Mouse (Mus musculus): ENCODE measurements around the gene Ptpn7. TPM values are rescaled to one million over a fixed set of nuclear protein-coding genes. Genes with fewer than 3 reads are reported as not detected.
"Not testable (repeated sequence)": the region's sequence is repeated elsewhere in the genome, so short reads cannot be mapped to it uniquely, and the experiment has no call there.

Ptpn7 gene
- polyA plus RNA-seq, 1 experiment from 2014 or later: 0.36 TPM

- peaks cover 7% of the 10 kb centered on the region for H3K4me1 ChIP-seq
- H3K4me3 ChIP-seq (replicated peaks): no peak overlapping the region
- H3K27me3 ChIP-seq (replicated peaks): peaks cover 46% of the 10 kb centered on the region
- no peak overlapping the region for H3K4me2 ChIP-seq
- WGBS: 57% methylated on average over 7 of the region's 7 CpGs
- H3K36me3 ChIP-seq: no peaks in the 10 kb centered on the region
- no peak overlapping the region for H3K9ac ChIP-seq (replicated peaks)
- no peak for ATAC-seq (ENCODE audit: low FRiP score)
- H3K9me3 ChIP-seq (replicated peaks): no peaks in the 10 kb centered on the region
- H3K27ac ChIP-seq (replicated peaks): no peak overlapping the region
Measured at GRCm38 (mm10) chr1:135100400-135100799, 32.1 kb upstream of the Ptpn7 start.

- Histone ChIP-seq H3K4me1 (peaks cover 12% of the 10 kb centered on the region), H3K27ac (replicated peaks) (no peak within 1 kb of the TSS), H3K4me3 (replicated peaks) (peak within 1 kb of the TSS; percentile 37), H3K27me3 (replicated peaks) (peaks cover 65% of the 10 kb centered on the region), H3K4me2 (peak within 1 kb of the TSS; percentile 74), H3K9me3 (replicated peaks) (no peaks in the 10 kb centered on the region), H3K9ac (replicated peaks) (peak within 1 kb of the TSS; percentile 29; the same call in 1 of the 2 replicates), H3K36me3 (no peaks in the 10 kb centered on the region)
- WGBS: 0% methylated on average over 22 of the region's 40 CpGs
- no peak for ATAC-seq (ENCODE audit: low FRiP score)
Measured at GRCm38 (mm10) chr1:135105124-135105523, 27.4 kb upstream of the Ptpn7 start, which contains the start of gene Lgr6. Lgr6 (minus strand) TSS chr1:135105276.

- Histone ChIP-seq H3K9ac (replicated peaks) (no peak overlapping the region), H3K27ac (replicated peaks) (no peak overlapping the region), H3K4me2 (0 out of 2 replicates have a peak overlapping the region, but pooled peaks have one; percentile 74), H3K9me3 (replicated peaks) (no peaks in the 10 kb centered on the region), H3K36me3 (no peaks in the 10 kb centered on the region), H3K4me3 (replicated peaks) (no peak overlapping the region), H3K4me1 (peaks cover 12% of the 10 kb centered on the region), H3K27me3 (replicated peaks) (peaks cover 62% of the 10 kb centered on the region)
- no peak; the same call in 1 of the 2 replicates for ATAC-seq (ENCODE audit: low FRiP score)
- 1% methylated on average over 8 of the region's 8 CpGs for WGBS
Measured at GRCm38 (mm10) chr1:135105951-135106350, 26.5 kb upstream of the Ptpn7 start.

GRCm38 (mm10) chr1:135108611-135109010, 23.9 kb upstream of the Ptpn7 start:
- 42% methylated on average over 6 of the region's 6 CpGs for WGBS
- peaks cover 36% of the 10 kb centered on the region for H3K27me3 ChIP-seq (replicated peaks)
- H3K27ac ChIP-seq (replicated peaks): no peak overlapping the region
- no peaks in the 10 kb centered on the region for H3K9me3 ChIP-seq (replicated peaks)
- no peak overlapping the region for H3K4me2 ChIP-seq
- H3K9ac ChIP-seq (replicated peaks): no peak overlapping the region
- peaks cover 12% of the 10 kb centered on the region for H3K4me1 ChIP-seq
- no peaks in the 10 kb centered on the region for H3K36me3 ChIP-seq
- no peak overlapping the region for H3K4me3 ChIP-seq (replicated peaks)
- no peak for ATAC-seq (ENCODE audit: low FRiP score)

GRCm38 (mm10) chr1:135110075-135110474, 22.4 kb upstream of the Ptpn7 start:
- Histone ChIP-seq H3K27me3 (replicated peaks) (peaks cover 22% of the 10 kb centered on the region), H3K36me3 (no peaks in the 10 kb centered on the region), H3K4me2 (no peak overlapping the region), H3K27ac (replicated peaks) (no peak overlapping the region), H3K9me3 (replicated peaks) (no peaks in the 10 kb centered on the region), H3K4me3 (replicated peaks) (no peak overlapping the region), H3K9ac (replicated peaks) (no peak overlapping the region), H3K4me1 (peaks cover 9% of the 10 kb centered on the region)
- no peak for ATAC-seq (ENCODE audit: low FRiP score)
- 18% methylated on average over 6 of the region's 6 CpGs for WGBS

- H3K36me3 ChIP-seq; H3K4me3 ChIP-seq (replicated peaks); H3K4me2 ChIP-seq; H3K9ac ChIP-seq (replicated peaks); H3K27ac ChIP-seq (replicated peaks); H3K9me3 ChIP-seq (replicated peaks); H3K4me1 ChIP-seq; ATAC-seq (ENCODE audit: low FRiP score); H3K27me3 ChIP-seq (replicated peaks): not testable (repeated sequence)
- 53% methylated on average over 4 of the region's 5 CpGs for WGBS
Measured at GRCm38 (mm10) chr1:135111271-135111670, 21.2 kb upstream of the Ptpn7 start.

GRCm38 (mm10) chr1:135112661-135113060, 19.8 kb upstream of the Ptpn7 start:
- H3K27ac ChIP-seq (replicated peaks): no peak overlapping the region
- no peak overlapping the region for H3K9ac ChIP-seq (replicated peaks)
- no peaks in the 10 kb centered on the region for H3K4me1 ChIP-seq
- H3K36me3 ChIP-seq: no peaks in the 10 kb centered on the region
- 12% methylated on average over 8 of the region's 8 CpGs for WGBS
- no peak overlapping the region for H3K4me3 ChIP-seq (replicated peaks)
- H3K27me3 ChIP-seq (replicated peaks): no peaks in the 10 kb centered on the region; the same call in 1 of the 2 replicates
- ATAC-seq (ENCODE audit: low FRiP score): 0 out of 2 replicates have a peak, but pooled peaks have one; percentile 15
- no peak overlapping the region for H3K4me2 ChIP-seq
- H3K9me3 ChIP-seq (replicated peaks): no peaks in the 10 kb centered on the region

- no peak overlapping the region for H3K4me2 ChIP-seq
- H3K4me3 ChIP-seq (replicated peaks): no peak overlapping the region
- no peak overlapping the region for H3K9ac ChIP-seq (replicated peaks)
- peaks cover 6% of the 10 kb centered on the region; the same call in 1 of the 2 replicates for H3K27me3 ChIP-seq (replicated peaks)
- 94% methylated on average over 8 of the region's 8 CpGs for WGBS
- H3K9me3 ChIP-seq (replicated peaks): no peaks in the 10 kb centered on the region
- no peak for ATAC-seq (ENCODE audit: low FRiP score)
- H3K36me3 ChIP-seq: no peaks in the 10 kb centered on the region
- H3K27ac ChIP-seq (replicated peaks): no peak overlapping the region
- H3K4me1 ChIP-seq: 0 out of 2 replicates have a peak, but pooled peaks cover 13% of the 10 kb centered on the region
Measured at GRCm38 (mm10) chr1:135124573-135125363, 7.7 kb upstream of the Ptpn7 start.

- 0 out of 2 replicates have a peak, but pooled peaks have one; percentile 18 for ATAC-seq (ENCODE audit: low FRiP score)
- Histone ChIP-seq H3K4me2 (no peak overlapping the region), H3K9me3 (replicated peaks) (no peaks in the 10 kb centered on the region), H3K9ac (replicated peaks) (no peak overlapping the region), H3K36me3 (no peaks in the 10 kb centered on the region), H3K27ac (replicated peaks) (0 out of 2 replicates have a peak overlapping the region, but pooled peaks have one; percentile 9), H3K4me1 (0 out of 2 replicates have a peak, but pooled peaks cover 13% of the 10 kb centered on the region), H3K4me3 (replicated peaks) (no peak overlapping the region), H3K27me3 (replicated peaks) (peaks cover 8% of the 10 kb centered on the region; the same call in 1 of the 2 replicates)
- 49% methylated on average over 8 of the region's 8 CpGs for WGBS
Measured at GRCm38 (mm10) chr1:135125990-135126389, 6.5 kb upstream of the Ptpn7 start.

- H3K4me3 ChIP-seq (replicated peaks): no peak overlapping the region
- 0 out of 2 replicates have a peak, but pooled peaks cover 13% of the 10 kb centered on the region for H3K4me1 ChIP-seq
- no peaks in the 10 kb centered on the region for H3K36me3 ChIP-seq
- no peak overlapping the region for H3K9ac ChIP-seq (replicated peaks)
- no peak overlapping the region for H3K4me2 ChIP-seq
- H3K27me3 ChIP-seq (replicated peaks): peaks cover 8% of the 10 kb centered on the region; the same call in 1 of the 2 replicates
- no peaks in the 10 kb centered on the region for H3K9me3 ChIP-seq (replicated peaks)
- WGBS: 57% methylated on average over 4 of the region's 4 CpGs
- ATAC-seq (ENCODE audit: low FRiP score): no peak
- 0 out of 2 replicates have a peak overlapping the region, but pooled peaks have one; percentile 9 for H3K27ac ChIP-seq (replicated peaks)
Measured at GRCm38 (mm10) chr1:135126443-135127027, 6.0 kb upstream of the Ptpn7 start.

- no peak for ATAC-seq (ENCODE audit: low FRiP score)
- 0 out of 2 replicates have a peak, but pooled peaks cover 13% of the 10 kb centered on the region for H3K4me1 ChIP-seq
- H3K4me3 ChIP-seq (replicated peaks): no peak overlapping the region
- no peak overlapping the region for H3K4me2 ChIP-seq
- H3K27me3 ChIP-seq (replicated peaks): peaks cover 8% of the 10 kb centered on the region; the same call in 1 of the 2 replicates
- H3K9ac ChIP-seq (replicated peaks): no peak overlapping the region
- H3K27ac ChIP-seq (replicated peaks): no peak overlapping the region
- 33% methylated on average over 5 of the region's 6 CpGs for WGBS
- no peaks in the 10 kb centered on the region for H3K36me3 ChIP-seq
- no peaks in the 10 kb centered on the region for H3K9me3 ChIP-seq (replicated peaks)
Measured at GRCm38 (mm10) chr1:135128011-135128441, 4.5 kb upstream of the Ptpn7 start.
